Mouse (Mus musculus) cerebellum, postnatal 4 days (tissue): ENCODE measurements around the gene Vmn2r61.

Source experiments
- DNase-seq, 2 experiments: peaks; one replicate each; pipeline ENCODE4 v3.0.0; 2022; ENCODE audit warnings: low spot score in 2 of 2, mixed read lengths in 1 of 2

The Vmn2r61 gene

GRCm38 (mm10) chr7:42259753-42260152, at the start of gene Vmn2r61:
TSS of gene Vmn2r61 (plus strand) at chr7:42260053.
- no peak for DNase-seq
